Mouse (Mus musculus) kidney, postnatal 0 days (tissue): ENCODE data around the gene Nat8f4. TPM values are rescaled to one million over a fixed set of nuclear protein-coding genes. Genes with fewer than 3 reads are reported as not detected.
"Not testable (repeated sequence)": the region's sequence is repeated elsewhere in the genome, so short reads cannot be mapped to it uniquely, and the experiment has no call there.

Source experiments
- ATAC-seq: fragments of 200-750 bp; cut with Nextera tagmentation; replicated peaks from 2 replicates; pipeline ENCODE4 v1.8.0; 2017; ENCODE audit warnings: low read depth, moderate number of reproducible peaks, moderate TSS enrichment, moderate library complexity; ENCODE audit not compliant: low FRiP score
- DNase-seq: peaks from one replicate; pipeline ENCODE4 v3.0.0-alpha.2; 2016; ENCODE audit warnings: low spot score
- H3K27ac ChIP-seq: fragments of 300-500 bp; sonication (generic); 2 replicates; pipeline ENCODE4 v1.5.1; 2014; ENCODE audit warnings: mild to moderate bottlenecking
- H3K27me3 ChIP-seq: fragments of 300-500 bp; sonication (generic); 2 replicates; pipeline ENCODE4 v1.6.1; 2014; ENCODE audit warnings: low read length, mixed read lengths; ENCODE audit not compliant: insufficient read depth
- H3K36me3 ChIP-seq: fragments of 300-500 bp; sonication (generic); 2 replicates; pipeline ENCODE4 v1.6.1; 2014; ENCODE audit warnings: low read length, mixed read lengths; ENCODE audit not compliant: insufficient read depth
- H3K4me1 ChIP-seq: fragments of 300-500 bp; sonication (generic); replicated peaks from 2 replicates; pipeline ENCODE4 v1.6.1; 2014; ENCODE audit warnings: antibody characterized with exemption, low read length, mixed read lengths; ENCODE audit not compliant: insufficient read depth
- H3K4me2 ChIP-seq: fragments of 300-500 bp; sonication (generic); 2 replicates; pipeline ENCODE4 v1.6.1; 2014; ENCODE audit warnings: mild to moderate bottlenecking, low read length, moderate library complexity, mixed read lengths
- H3K4me3 ChIP-seq: fragments of 300-500 bp; sonication (generic); replicated peaks from 2 replicates; pipeline ENCODE4 v1.5.1; 2014; ENCODE audit warnings: low read depth, low read length
- H3K9ac ChIP-seq: fragments of 300-500 bp; sonication (generic); 2 replicates; pipeline ENCODE4 v1.6.1; 2014; ENCODE audit warnings: low read depth, low read length
- H3K9me3 ChIP-seq: fragments of 300-500 bp; sonication (generic); replicated peaks from 2 replicates; pipeline ENCODE4 v1.6.1; 2016; ENCODE audit warnings: low read length, inconsistent platforms, mixed read lengths
- CTCF ChIP-seq: IDR thresholded peaks from 2 replicates; pipeline ENCODE4 v1.5.1; 2016; ENCODE audit warnings: antibody characterized with exemption, low read depth, mild to moderate bottlenecking, moderate library complexity
- WGBS: fragments of 180-500 bp; shearing (Covaris S2); extraction: QIAGEN DNeasy Blood & Tissue Kit; methylation state at CpG from one replicate; pipeline ENCODE4 v1.1.7; 2014; 5-methylcytosine and 5-hydroxymethylcytosine counted together
- polyA plus RNA-seq: library from polyadenylated mRNA; unstranded; fragments of >200 nt; fragmentation: Nextera tagmentation; extraction: Ambion mirVana; gene quantifications from 2 replicates; pipeline ENCODE4 v1.2.1, GENCODE M21; 2015

Gene Nat8f4
- polyA plus RNA-seq, 1 experiment from 2014 or later, result 7.2 TPM

GRCm38 (mm10) chr6:85867726-85868690 lies 36.7 kb downstream of the Nat8f4 start:
- no peak overlapping the region for H3K4me2 ChIP-seq
- DNase-seq (peak; percentile 12), ATAC-seq (no peak)
- no peak overlapping the region for H3K27ac ChIP-seq
- H3K9me3 ChIP-seq, result no peaks in the 10 kb centered on the region
- no peak for TF ChIP-seq CTCF
- no peaks in the 10 kb centered on the region for H3K27me3 ChIP-seq
- H3K36me3 ChIP-seq, result no peaks in the 10 kb centered on the region
- WGBS, result 58% methylated on average over 8 of the region's 8 CpGs
- no peak overlapping the region for H3K9ac ChIP-seq
- H3K4me3 ChIP-seq, result no peak overlapping the region
- no peaks in the 10 kb centered on the region for H3K4me1 ChIP-seq

DNA sequence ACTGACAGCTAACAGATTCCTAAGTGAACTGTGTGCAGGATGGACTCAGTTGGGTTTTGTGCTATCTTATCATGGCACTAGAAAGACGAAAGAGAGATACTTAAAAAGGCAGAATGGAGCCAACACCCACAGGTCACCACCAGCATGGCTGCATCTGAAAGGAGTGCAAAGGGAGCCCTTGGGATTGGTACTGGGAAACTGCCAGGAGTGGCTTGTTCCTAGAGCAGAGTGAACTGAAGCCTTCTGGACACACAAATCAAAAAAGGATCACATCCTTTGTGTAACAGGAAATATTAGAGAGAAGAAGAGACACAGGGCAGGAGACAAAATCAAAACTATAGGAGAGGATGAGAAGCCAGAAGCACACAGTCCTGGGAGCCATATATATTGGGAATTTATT lies 37.7 kb downstream of the Nat8f4 start:
- WGBS, result 77% methylated on average over 1 of the region's 1 CpGs
- ATAC-seq, result not testable (repeated sequence)

DNA sequence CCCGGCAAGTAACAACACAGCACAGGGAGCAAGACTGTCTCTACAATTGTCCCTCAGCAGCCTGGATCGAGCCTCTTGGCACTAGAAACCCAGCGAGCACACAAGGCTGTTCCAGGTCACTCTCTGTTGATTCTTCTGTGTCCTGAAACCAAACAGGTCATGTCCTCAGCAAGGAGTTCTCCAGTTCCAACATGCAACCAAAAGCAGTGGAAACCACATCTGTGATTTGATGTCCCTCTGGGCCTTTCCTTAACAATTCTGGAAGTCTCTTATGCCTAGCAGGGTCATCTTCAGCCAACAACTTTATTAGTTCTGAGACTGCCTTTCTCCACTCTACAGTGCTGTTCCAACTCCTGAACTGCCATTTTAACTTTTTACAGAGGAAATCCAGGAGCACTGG lies 38.5 kb downstream of the Nat8f4 start:
- H3K4me3 ChIP-seq, H3K4me2 ChIP-seq, ATAC-seq, DNase-seq, H3K4me1 ChIP-seq, H3K27ac ChIP-seq, H3K9me3 ChIP-seq, H3K9ac ChIP-seq, H3K36me3 ChIP-seq, H3K27me3 ChIP-seq: not testable (repeated sequence)
- WGBS, result 90% methylated on average over 3 of the region's 3 CpGs

More for the DNA sequence above, 37.7 kb downstream of the Nat8f4 start:
- DNase-seq, H3K27me3 ChIP-seq, H3K4me1 ChIP-seq, H3K9me3 ChIP-seq, H3K27ac ChIP-seq, H3K36me3 ChIP-seq, H3K4me3 ChIP-seq, H3K4me2 ChIP-seq, H3K9ac ChIP-seq: not testable (repeated sequence)

GRCm38 (mm10) chr6:85864900-85865639 lies 39.6 kb downstream of the Nat8f4 start:
- WGBS, result 81% methylated on average over 4 of the region's 7 CpGs
- H3K9me3 ChIP-seq, ATAC-seq, H3K4me3 ChIP-seq, H3K9ac ChIP-seq, H3K27ac ChIP-seq, H3K36me3 ChIP-seq, H3K4me1 ChIP-seq, H3K27me3 ChIP-seq, DNase-seq, H3K4me2 ChIP-seq: not testable (repeated sequence)

DNA sequence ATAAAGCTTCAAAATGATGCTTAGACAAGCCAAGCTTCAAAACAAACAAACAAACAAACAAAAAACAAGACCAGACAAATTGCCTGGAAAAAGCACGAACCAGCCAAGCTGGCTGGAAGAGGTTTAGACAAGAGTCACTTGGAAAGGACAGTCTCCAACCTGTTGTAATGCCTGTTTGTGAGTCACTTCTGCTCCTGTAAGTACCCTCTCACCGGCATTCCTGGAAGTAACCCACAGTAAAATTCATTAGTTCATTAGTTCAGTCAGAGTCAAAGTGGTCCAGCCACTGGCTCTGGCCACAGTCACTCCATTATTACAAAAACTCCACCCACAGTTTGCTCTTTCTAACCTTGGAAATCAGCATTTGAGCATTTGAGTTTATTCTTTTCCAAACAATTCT lies 40.8 kb downstream of the Nat8f4 start:
- no peaks in the 10 kb centered on the region for H3K4me1 ChIP-seq
- DNase-seq (no peak), ATAC-seq (no peak)
- H3K4me3 ChIP-seq, result no peak overlapping the region
- TF ChIP-seq CTCF, result no peak
- H3K4me2 ChIP-seq, result no peak overlapping the region
- no peak overlapping the region for H3K27ac ChIP-seq
- H3K9me3 ChIP-seq, result no peaks in the 10 kb centered on the region
- H3K27me3 ChIP-seq, result no peaks in the 10 kb centered on the region
- H3K36me3 ChIP-seq, result no peaks in the 10 kb centered on the region
- H3K9ac ChIP-seq, result no peak overlapping the region
- 84% methylated on average over 2 of the region's 2 CpGs for WGBS

- no peak for TF ChIP-seq CTCF
- DNase-seq (no peak), ATAC-seq (no peak)
- Histone ChIP-seq H3K27me3 (no peaks in the 10 kb centered on the region), H3K36me3 (no peaks in the 10 kb centered on the region), H3K9me3 (no peaks in the 10 kb centered on the region), H3K4me2 (no peak overlapping the region), H3K4me3 (no peak overlapping the region), H3K9ac (no peak overlapping the region), H3K27ac (no peak overlapping the region), H3K4me1 (no peaks in the 10 kb centered on the region)
- 89% methylated on average over 2 of the region's 2 CpGs for WGBS
Observed at GRCm38 (mm10) chr6:85863136-85863535, 41.5 kb downstream of the Nat8f4 start.
